Mouse (Mus musculus) limb, embryonic 14.5 days (tissue): ENCODE results near the gene Ube2g2. TPM values are rescaled to one million over a fixed set of nuclear protein-coding genes. Genes with fewer than 3 reads are reported as not detected.

ENCODE experiments used
- ATAC-seq: fragments of 200-750 bp; cut with Nextera tagmentation; 2 replicates; pipeline ENCODE4 v1.8.0; 2017; ENCODE audit warnings: low read depth, moderate number of reproducible peaks, moderate TSS enrichment; ENCODE audit not compliant: low FRiP score
- DNase-seq: peaks from one replicate; pipeline ENCODE4 v3.0.0-alpha.2; 2015; ENCODE audit warnings: low spot score
- H3K27ac ChIP-seq: fragments of 300-500 bp; sonication (generic); replicated peaks from 2 replicates; pipeline ENCODE4 v1.5.1; 2014; ENCODE audit warnings: low read depth, mild to moderate bottlenecking, low read length, moderate library complexity, mixed read lengths
- H3K27me3 ChIP-seq: fragments of 300-500 bp; sonication (generic); 2 replicates; pipeline ENCODE4 v1.6.1; 2014; ENCODE audit warnings: low read length, mixed read lengths; ENCODE audit not compliant: control insufficient read depth, insufficient read depth
- H3K36me3 ChIP-seq: fragments of 300-500 bp; sonication (generic); 2 replicates; pipeline ENCODE4 v1.6.1; 2014; ENCODE audit warnings: mild to moderate bottlenecking, low read length, moderate library complexity, mixed read lengths; ENCODE audit not compliant: control insufficient read depth, insufficient read depth
- H3K4me1 ChIP-seq: fragments of 300-500 bp; sonication (generic); 2 replicates; pipeline ENCODE4 v1.6.1; 2014; ENCODE audit warnings: antibody characterized with exemption, low read length, mixed read lengths; ENCODE audit not compliant: control insufficient read depth, insufficient read depth
- H3K4me2 ChIP-seq: fragments of 300-500 bp; sonication (generic); replicated peaks from 2 replicates; pipeline ENCODE4 v1.6.1; 2014; ENCODE audit warnings: low read depth, mild to moderate bottlenecking, low read length, moderate library complexity; ENCODE audit not compliant: severe bottlenecking
- H3K4me3 ChIP-seq: fragments of 300-500 bp; sonication (generic); replicated peaks from 2 replicates; pipeline ENCODE4 v1.5.1; 2014; ENCODE audit warnings: low read length
- H3K9ac ChIP-seq: fragments of 300-500 bp; sonication (generic); 2 replicates; pipeline ENCODE4 v1.6.1; 2014; ENCODE audit warnings: mild to moderate bottlenecking, low read depth, low read length, moderate library complexity; ENCODE audit not compliant: severe bottlenecking
- H3K9me3 ChIP-seq: fragments of 300-500 bp; sonication (generic); 2 replicates; pipeline ENCODE4 v1.6.1; 2016; ENCODE audit warnings: low read length; ENCODE audit not compliant: control insufficient read depth
- POLR2A ChIP-seq: fragments of 200-500 bp; IDR thresholded peaks from 2 replicates; pipeline ENCODE4 v1.8.0; 2012; ENCODE audit warnings: inconsistent platforms, mild to moderate bottlenecking, moderate library complexity, borderline replicate concordance; ENCODE audit not compliant: insufficient read depth, insufficient read length; ENCODE audit errors: extremely low read depth
- WGBS: fragments of 180-500 bp; shearing (Covaris S2); extraction: QIAGEN DNeasy Blood & Tissue Kit; methylation state at CpG from one replicate; pipeline ENCODE4 v1.1.7; 2014; 5-methylcytosine and 5-hydroxymethylcytosine counted together
- polyA plus RNA-seq, 2 experiments: library from polyadenylated mRNA; depleted of rRNA in 1 of 2; stranded (reverse) in 1 of 2; unstranded in 1 of 2; fragments of >200 nt; fragmentation: Nextera tagmentation in 1 of 2; extraction: Ambion mirVana in 1 of 2; gene quantifications; 2 replicates each; pipeline versions ENCODE4 v1.2.1 to v1.2.3; 2012 to 2014

Ube2g2 gene
- polyA plus RNA-seq, 2 experiments, result 55.1 to 58.6 TPM

GRCm38 (mm10) chr10:77603021-77603420, 19.1 kb upstream of the Ube2g2 start:
- no peak overlapping the region for H3K27ac ChIP-seq
- H3K9ac ChIP-seq, result no peak overlapping the region
- no peak overlapping the region for H3K4me3 ChIP-seq
- no peak for TF ChIP-seq POLR2A
- DNase-seq (no peak), ATAC-seq (no peak)
- H3K9me3 ChIP-seq, result no peaks in the 10 kb centered on the region
- H3K36me3 ChIP-seq, result peaks cover 18% of the 10 kb centered on the region
- 61% methylated on average over 4 of the region's 4 CpGs for WGBS
- peaks cover 14% of the 10 kb centered on the region for H3K4me1 ChIP-seq
- H3K4me2 ChIP-seq, result no peak overlapping the region
- H3K27me3 ChIP-seq, result no peaks in the 10 kb centered on the region

- Histone ChIP-seq H3K9ac (no peak overlapping the region), H3K4me2 (no peak overlapping the region), H3K36me3 (peaks cover 14% of the 10 kb centered on the region), H3K4me3 (no peak overlapping the region), H3K9me3 (no peaks in the 10 kb centered on the region), H3K27ac (no peak overlapping the region), H3K27me3 (no peaks in the 10 kb centered on the region), H3K4me1 (peaks cover 14% of the 10 kb centered on the region)
- ATAC-seq (no peak), DNase-seq (no peak)
- no peak for TF ChIP-seq POLR2A
- WGBS, result 91% methylated on average over 6 of the region's 6 CpGs
Observed at GRCm38 (mm10) chr10:77604111-77604510, 18.0 kb upstream of the Ube2g2 start.

GRCm38 (mm10) chr10:77604958-77605357, 17.1 kb upstream of the Ube2g2 start:
- Histone ChIP-seq H3K36me3 (peaks cover 17% of the 10 kb centered on the region), H3K27ac (peak overlapping the region; percentile 98; the same call in 1 of the 2 replicates), H3K9ac (no peak overlapping the region), H3K4me2 (no peak overlapping the region), H3K4me3 (no peak overlapping the region), H3K27me3 (no peaks in the 10 kb centered on the region), H3K4me1 (peaks cover 14% of the 10 kb centered on the region), H3K9me3 (no peaks in the 10 kb centered on the region)
- DNase-seq (no peak), ATAC-seq (no peak)
- no peak for TF ChIP-seq POLR2A
- 62% methylated on average over 5 of the region's 5 CpGs for WGBS

- DNase-seq (no peak), ATAC-seq (no peak)
- no peaks in the 10 kb centered on the region for H3K27me3 ChIP-seq
- peak overlapping the region; percentile 77 for H3K4me3 ChIP-seq
- H3K9ac ChIP-seq, result no peak overlapping the region; the same call in 1 of the 2 replicates
- H3K27ac ChIP-seq, result peak overlapping the region; percentile 98
- whole genome bisulfite sequencing, result 55% methylated on average over 1 of the region's 1 CpGs
- H3K9me3 ChIP-seq, result no peaks in the 10 kb centered on the region
- no peak for TF ChIP-seq POLR2A
- H3K36me3 ChIP-seq, result peaks cover 21% of the 10 kb centered on the region
- H3K4me1 ChIP-seq, result peaks cover 14% of the 10 kb centered on the region
- H3K4me2 ChIP-seq, result peak overlapping the region; percentile 91; the same call in 1 of the 2 replicates
Observed at GRCm38 (mm10) chr10:77605368-77605767, 16.7 kb upstream of the Ube2g2 start.

GRCm38 (mm10) chr10:77605908-77606826, 15.9 kb upstream of the Ube2g2 start, which contains the start of the genes Sumo3 and Gm49325:
Gene Sumo3, plus strand, starts transcription at chr10:77606097.
Gene Gm49325, plus strand, starts transcription at chr10:77606197.
- DNase-seq, result peak; percentile 82
- H3K4me3 ChIP-seq, result peak within 1 kb of the TSS; percentile 77
- H3K4me2 ChIP-seq, result peak within 1 kb of the TSS; percentile 91
- H3K36me3 ChIP-seq, result peaks cover 29% of the 10 kb centered on the region
- H3K4me1 ChIP-seq, result peaks cover 14% of the 10 kb centered on the region
- peak; percentile 90 for ATAC-seq
- TF ChIP-seq POLR2A, result peak; percentile 71; the same call in 1 of the 2 replicates
- WGBS, result 2% methylated on average over 91 of the region's 119 CpGs
- H3K27me3 ChIP-seq, result no peaks in the 10 kb centered on the region
- peak within 1 kb of the TSS; percentile 90 for H3K9ac ChIP-seq
- H3K9me3 ChIP-seq, result no peaks in the 10 kb centered on the region
- peak within 1 kb of the TSS; percentile 98 for H3K27ac ChIP-seq
